Mouse (Mus musculus) CH12.LX (cell line): Measurements from ENCODE around the gene Bean1.

ENCODE experiments used
- CHD1 ChIP-seq: IDR thresholded peaks from 2 replicates; pipeline ENCODE4 v1.6.1; 2012; ENCODE audit warnings: low read depth, low read length, improper control_type of control experiment, inconsistent platforms
- CTCF ChIP-seq, 2 experiments: IDR thresholded peaks in 1 of 2; conservative IDR thresholded peaks in 1 of 2; 2 replicates each; pipeline ENCODE4 v1.5.1; 2011 to 2012; ENCODE audit warnings: low read depth in 2 of 2, low read length in 2 of 2, improper control_type of control experiment in 1 of 2, inconsistent platforms in 1 of 2, mild to moderate bottlenecking in 1 of 2, moderate library complexity in 1 of 2
- EP300 ChIP-seq: IDR thresholded peaks from 2 replicates; pipeline ENCODE4 v1.6.1; 2011; ENCODE audit warnings: low read length, improper control_type of control experiment
- HCFC1 ChIP-seq: IDR thresholded peaks from 2 replicates; pipeline ENCODE4 v1.6.1; 2012; ENCODE audit warnings: low read depth, mild to moderate bottlenecking, inconsistent platforms, low read length, improper control_type of control experiment
- MAX ChIP-seq: IDR thresholded peaks from 2 replicates; pipeline ENCODE4 v1.6.1; 2011; ENCODE audit warnings: low read length, improper control_type of control experiment
- MEF2A ChIP-seq: IDR thresholded peaks from 2 replicates; pipeline ENCODE4 v1.6.1; 2014; ENCODE audit warnings: low read depth, mild to moderate bottlenecking, inconsistent platforms, low read length, improper control_type of control experiment, borderline replicate concordance
- NELFE ChIP-seq: IDR thresholded peaks from 2 replicates; pipeline ENCODE4 v1.6.1; 2011; ENCODE audit warnings: low read depth, low read length, improper control_type of control experiment
- POLR2AphosphoS2 ChIP-seq: IDR thresholded peaks from 2 replicates; pipeline ENCODE4 v1.6.1; 2011; ENCODE audit warnings: low read depth, low read length, improper control_type of control experiment
- RAD21 ChIP-seq: IDR thresholded peaks from 2 replicates; pipeline ENCODE4 v1.6.1; 2011; ENCODE audit warnings: low read depth, mild to moderate bottlenecking, low read length, improper control_type of control experiment, moderate library complexity
- USF1 ChIP-seq: IDR thresholded peaks from 2 replicates; pipeline ENCODE4 v1.6.1; 2014; ENCODE audit warnings: low read depth, mild to moderate bottlenecking, inconsistent platforms, low read length, improper control_type of control experiment
- ZNF384 ChIP-seq: IDR thresholded peaks from 2 replicates; pipeline ENCODE4 v1.6.1; 2012; ENCODE audit warnings: low read depth, low read length, improper control_type of control experiment, inconsistent platforms

DNA sequence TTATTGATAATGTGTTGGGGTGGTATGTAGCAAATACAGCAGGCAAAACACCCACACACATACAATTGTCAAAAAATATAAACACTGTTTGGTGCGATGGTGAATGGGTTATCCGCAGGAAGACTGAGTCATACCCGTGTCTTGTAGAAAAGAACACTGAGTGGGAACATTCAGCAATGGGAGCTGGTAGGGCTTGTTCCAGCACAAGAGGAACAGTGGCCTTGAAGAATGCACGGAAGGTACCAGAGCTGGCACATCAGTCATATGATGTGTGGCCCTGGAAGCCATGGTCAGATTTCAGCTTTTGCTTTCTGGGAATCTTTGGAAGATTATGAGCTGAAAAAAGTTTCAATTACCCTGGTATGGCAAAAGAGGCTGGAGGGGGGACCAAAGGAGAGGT, 16.6 kb downstream of the Bean1 start:
- TF ChIP-seq MEF2A (no peak), CTCF (conservative IDR thresholded peaks at IDR 0.05 in 1 of 2, IDR thresholded peaks at IDR 0.05 in 1 of 2; ENCODE audit: low read depth in 2 of 2, low read length in 2 of 2) (no peak), EP300 (no peak), ZNF384 (no peak), CHD1 (no peak), MAX (no peak), HCFC1 (no peak), RAD21 (no peak), USF1 (no peak), POLR2AphosphoS2 (no peak), NELFE (no peak)
